Mouse (Mus musculus) forebrain, embryonic 11.5 days (tissue): ENCODE measurements around the gene Baz2a. TPM values are rescaled to one million over a fixed set of nuclear protein-coding genes. Genes with fewer than 3 reads are reported as not detected.

ENCODE experiments used
- ATAC-seq: fragments of 200-750 bp; cut with Nextera tagmentation; replicated peaks from 2 replicates; pipeline ENCODE4 v1.8.0; 2017; ENCODE audit warnings: moderate TSS enrichment; ENCODE audit not compliant: low FRiP score
- DNase-seq: peaks from one replicate; pipeline ENCODE4 v3.0.0-alpha.2; 2017; ENCODE audit warnings: low spot score
- H3K27ac ChIP-seq: fragments of 300-500 bp; sonication (generic); 2 replicates; pipeline ENCODE4 v1.5.1; 2014; ENCODE audit warnings: low read depth, low read length
- H3K27me3 ChIP-seq: fragments of 300-500 bp; sonication (generic); 2 replicates; pipeline ENCODE4 v1.6.1; 2014; ENCODE audit warnings: mild to moderate bottlenecking, low read length, mixed read lengths; ENCODE audit not compliant: control insufficient read depth, insufficient read depth
- H3K36me3 ChIP-seq: fragments of 300-500 bp; sonication (generic); 2 replicates; pipeline ENCODE4 v1.6.1; 2014; ENCODE audit warnings: mild to moderate bottlenecking, low read length, moderate library complexity, mixed read lengths; ENCODE audit not compliant: control insufficient read depth, insufficient read depth
- H3K4me1 ChIP-seq: fragments of 300-500 bp; sonication (generic); replicated peaks from 2 replicates; pipeline ENCODE4 v1.6.1; 2014; ENCODE audit warnings: low read length, mixed read lengths; ENCODE audit not compliant: control insufficient read depth, insufficient read depth
- H3K4me2 ChIP-seq: fragments of 300-500 bp; sonication (generic); 2 replicates; pipeline ENCODE4 v1.6.1; 2014; ENCODE audit warnings: low read depth, mild to moderate bottlenecking, low read length, moderate library complexity, mixed read lengths; ENCODE audit not compliant: severe bottlenecking
- H3K4me3 ChIP-seq: fragments of 300-500 bp; sonication (generic); 2 replicates; pipeline ENCODE4 v1.5.1; 2014; ENCODE audit warnings: low read depth, low read length
- H3K9ac ChIP-seq: fragments of 300-500 bp; sonication (generic); 2 replicates; pipeline ENCODE4 v1.6.1; 2014; ENCODE audit warnings: low read length
- H3K9me3 ChIP-seq: fragments of 300-500 bp; sonication (generic); 2 replicates; pipeline ENCODE4 v1.6.1; 2016; ENCODE audit warnings: low read length, mixed read lengths; ENCODE audit not compliant: control insufficient read depth
- WGBS: fragments of 180-500 bp; shearing (Covaris S2); extraction: QIAGEN DNeasy Blood & Tissue Kit; methylation state at CpG from one replicate; pipeline ENCODE4 v1.1.7; 2014; 5-methylcytosine and 5-hydroxymethylcytosine counted together
- polyA plus RNA-seq: library from polyadenylated mRNA; unstranded; fragments of >200 nt; fragmentation: Nextera tagmentation; extraction: Ambion mirVana; gene quantifications from 2 replicates; pipeline ENCODE4 v1.2.1, GENCODE M21; 2014

The Baz2a gene
- polyA plus RNA-seq, 1 experiment from 2014 or later = 20.9 TPM

DNA sequence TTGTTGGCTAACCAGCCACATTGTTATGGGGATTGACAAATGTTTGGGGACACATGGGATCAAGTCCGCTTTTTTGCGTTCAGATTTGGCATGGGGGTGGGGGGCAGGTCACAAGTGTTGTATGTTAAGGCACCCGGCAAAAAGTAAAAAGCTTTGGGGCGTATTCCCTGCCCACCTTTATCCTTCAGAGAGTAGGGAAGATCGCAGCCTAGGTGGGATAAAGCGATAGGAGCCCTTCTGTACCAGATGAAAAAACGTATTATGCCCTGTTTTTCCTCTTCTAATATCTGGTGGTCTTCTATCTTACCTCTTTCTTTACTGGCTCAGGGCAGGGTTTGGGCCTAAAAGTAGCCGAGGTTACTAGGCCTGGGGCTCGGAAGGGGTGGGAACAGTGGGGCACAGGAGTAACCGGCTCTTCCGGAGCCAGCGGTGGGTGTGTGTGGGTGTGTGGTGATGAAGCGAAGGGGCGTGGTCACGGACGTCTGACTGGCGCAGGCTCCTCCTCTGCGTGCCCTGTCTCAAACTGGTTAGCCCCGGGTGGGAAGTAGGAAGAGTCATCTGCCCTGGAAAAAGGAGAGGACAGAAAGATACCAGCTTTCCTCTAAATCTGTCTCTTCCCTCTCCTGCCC lies 3.1 kb downstream of the Baz2a start:
- Histone ChIP-seq H3K9me3 (no peaks in the 10 kb centered on the region), H3K4me1 (peaks cover 37% of the 10 kb centered on the region), H3K27me3 (no peaks in the 10 kb centered on the region), H3K9ac (no peak overlapping the region), H3K4me2 (peak overlapping the region; percentile 58), H3K27ac (0 out of 2 replicates have a peak overlapping the region, but pooled peaks have one; percentile 1), H3K36me3 (peaks cover under 1% of the 10 kb centered on the region; the same call in 1 of the 2 replicates), H3K4me3 (peak overlapping the region; percentile 11; the same call in 1 of the 2 replicates)
- ATAC-seq = peak; percentile 61
- DNase-seq = peak; percentile 90
- WGBS = 11% methylated on average over 19 of the region's 19 CpGs

DNA sequence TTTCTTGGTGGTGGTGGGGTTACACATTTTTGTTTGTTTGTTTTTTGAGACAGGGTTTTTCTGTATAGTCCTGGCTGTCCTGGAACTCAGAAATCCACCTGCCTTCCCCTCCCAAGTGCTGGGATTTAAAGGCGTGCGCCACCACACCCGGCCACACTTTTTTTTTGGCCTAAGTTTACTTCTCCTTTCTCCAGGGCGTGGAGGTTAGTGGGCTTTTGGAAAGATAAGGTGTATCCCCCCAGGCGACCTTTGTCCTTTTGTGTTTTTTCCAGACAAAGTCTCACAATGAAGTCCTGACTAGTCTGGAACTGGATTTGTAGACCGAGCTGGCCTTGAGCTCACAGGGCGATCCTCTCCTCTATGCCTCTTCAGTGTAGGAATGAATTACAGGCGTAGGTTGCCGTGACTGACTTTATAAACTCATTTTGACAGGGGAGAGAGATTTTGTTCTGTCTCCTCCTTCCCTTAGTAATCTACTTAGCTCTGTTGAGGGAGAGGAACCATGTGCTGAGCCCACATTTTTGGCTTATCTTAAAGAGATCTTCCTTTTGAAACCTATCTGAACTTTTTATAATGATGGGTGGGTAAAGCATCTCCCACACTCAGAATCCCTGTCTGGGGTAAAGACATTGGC lies 3.7 kb downstream of the Baz2a start:
- Histone ChIP-seq H3K36me3 (no peaks in the 10 kb centered on the region), H3K9me3 (no peaks in the 10 kb centered on the region), H3K4me3 (no peak overlapping the region), H3K9ac (no peak overlapping the region), H3K4me2 (peak overlapping the region; percentile 58; the same call in 1 of the 2 replicates), H3K27me3 (no peaks in the 10 kb centered on the region), H3K27ac (no peak overlapping the region), H3K4me1 (peaks cover 37% of the 10 kb centered on the region)
- 19% methylated on average over 9 of the region's 9 CpGs for WGBS
- DNase-seq (no peak), ATAC-seq (no peak)

DNA sequence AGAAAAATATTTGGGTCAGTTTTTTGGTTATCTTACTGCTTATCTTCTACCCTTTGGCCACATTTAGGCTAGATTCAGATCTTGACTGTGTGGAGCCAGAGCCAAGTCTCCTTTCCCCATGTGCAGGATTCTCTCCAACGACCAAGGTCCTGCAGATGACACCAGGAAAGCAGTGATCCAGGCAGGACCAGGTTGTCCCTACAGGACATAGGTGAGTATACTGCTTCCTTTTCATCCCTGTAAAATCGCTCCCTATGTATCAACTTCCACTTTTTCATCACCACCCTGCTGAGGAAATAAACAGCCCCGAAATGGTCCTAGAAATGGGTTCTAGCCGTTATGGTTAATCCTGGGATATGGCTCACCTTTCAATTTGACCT lies 4.9 kb downstream of the Baz2a start:
- H3K4me2 ChIP-seq = 0 out of 2 replicates have a peak overlapping the region, but pooled peaks have one; percentile 21
- H3K4me3 ChIP-seq = peak overlapping the region; percentile 99
- H3K9ac ChIP-seq = peak overlapping the region; percentile 84; the same call in 1 of the 2 replicates
- ATAC-seq = no peak
- DNase-seq = no peak
- no peaks in the 10 kb centered on the region for H3K9me3 ChIP-seq
- no peaks in the 10 kb centered on the region for H3K36me3 ChIP-seq
- H3K4me1 ChIP-seq = peaks cover 32% of the 10 kb centered on the region
- no peaks in the 10 kb centered on the region for H3K27me3 ChIP-seq
- 25% methylated on average over 4 of the region's 4 CpGs for WGBS
- no peak overlapping the region for H3K27ac ChIP-seq

DNA sequence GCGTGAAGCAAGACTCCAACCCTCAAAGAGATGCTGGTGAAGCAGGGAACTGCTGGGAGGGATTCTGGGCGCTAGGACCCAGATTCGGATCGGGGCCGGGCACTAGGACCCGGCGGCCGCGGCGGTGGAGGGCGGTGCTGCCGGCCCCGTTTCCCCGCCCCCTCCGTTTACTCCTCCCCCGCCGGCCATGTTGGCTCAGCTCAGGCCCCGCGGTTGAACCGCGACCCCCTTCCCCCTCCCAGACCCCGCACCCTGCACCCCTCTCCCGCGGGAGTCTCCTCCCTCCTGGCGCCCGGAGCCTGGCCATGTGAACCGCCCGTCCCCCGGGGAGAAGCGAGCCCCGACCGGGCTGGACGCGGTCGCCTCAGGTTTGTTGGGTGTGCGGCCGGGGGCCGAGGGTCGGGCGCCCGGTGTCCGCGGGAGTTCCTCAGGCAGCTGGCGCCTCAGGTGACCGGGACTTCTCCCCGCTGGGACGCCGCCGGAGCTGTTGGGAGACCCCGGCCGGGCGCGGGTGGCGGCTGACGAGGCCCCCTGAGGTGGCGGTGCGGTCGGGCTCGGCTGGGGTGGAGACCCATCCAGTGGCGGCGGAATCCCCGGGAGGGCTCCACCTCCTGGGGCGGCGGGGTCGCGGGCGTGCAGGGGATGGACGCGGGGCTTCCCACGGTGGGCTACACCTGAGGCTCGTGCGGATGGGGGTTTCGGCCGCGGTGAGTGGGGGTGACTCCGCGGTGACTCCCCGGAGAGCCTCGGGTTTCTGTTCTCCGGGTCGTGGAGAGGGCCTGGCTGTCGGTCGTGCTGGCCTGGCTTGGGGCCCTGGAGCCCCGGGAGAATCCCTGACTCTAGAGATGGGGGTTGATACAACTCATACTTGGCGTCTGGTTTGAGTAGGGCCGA lies 5.6 kb downstream of the Baz2a start:
- H3K4me3 ChIP-seq = peak overlapping the region; percentile 99
- no peaks in the 10 kb centered on the region for H3K27me3 ChIP-seq
- H3K4me2 ChIP-seq = peak overlapping the region; percentile 83
- H3K9me3 ChIP-seq = no peaks in the 10 kb centered on the region
- ATAC-seq (peak; percentile 69), DNase-seq (peak; percentile 96)
- H3K27ac ChIP-seq = peak overlapping the region; percentile 68
- peak overlapping the region; percentile 84 for H3K9ac ChIP-seq
- under 1% methylated on average over 67 of the region's 86 CpGs for WGBS
- H3K36me3 ChIP-seq = no peaks in the 10 kb centered on the region
- H3K4me1 ChIP-seq = peaks cover 26% of the 10 kb centered on the region

DNA sequence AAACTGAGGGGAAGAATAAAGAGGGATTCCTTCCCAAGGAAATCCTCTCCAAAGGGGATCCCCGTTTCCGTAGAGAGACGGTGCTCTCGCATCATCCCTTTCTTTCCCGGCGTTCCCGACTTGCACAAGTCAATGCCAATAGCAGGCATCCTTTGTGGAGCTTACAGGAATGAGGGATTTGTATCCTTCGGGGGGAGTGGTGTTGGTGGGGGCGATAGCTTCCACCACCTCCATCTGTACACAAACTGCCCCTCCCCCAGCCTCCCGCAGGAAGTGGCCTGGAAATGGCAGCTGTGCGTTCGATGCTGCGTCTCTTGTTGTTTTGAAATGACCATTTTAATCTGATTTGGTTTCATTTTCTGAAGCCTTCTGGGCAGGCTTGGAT lies 6.2 kb downstream of the Baz2a start:
- peak overlapping the region; percentile 99 for H3K4me3 ChIP-seq
- H3K27me3 ChIP-seq = no peaks in the 10 kb centered on the region
- no peaks in the 10 kb centered on the region for H3K9me3 ChIP-seq
- H3K4me1 ChIP-seq = peaks cover 24% of the 10 kb centered on the region
- under 1% methylated on average over 13 of the region's 13 CpGs for WGBS
- peak overlapping the region; percentile 84 for H3K9ac ChIP-seq
- no peaks in the 10 kb centered on the region for H3K36me3 ChIP-seq
- DNase-seq (peak; percentile 64), ATAC-seq (no peak)
- H3K27ac ChIP-seq = peak overlapping the region; percentile 68; the same call in 1 of the 2 replicates
- peak overlapping the region; percentile 83 for H3K4me2 ChIP-seq

DNA sequence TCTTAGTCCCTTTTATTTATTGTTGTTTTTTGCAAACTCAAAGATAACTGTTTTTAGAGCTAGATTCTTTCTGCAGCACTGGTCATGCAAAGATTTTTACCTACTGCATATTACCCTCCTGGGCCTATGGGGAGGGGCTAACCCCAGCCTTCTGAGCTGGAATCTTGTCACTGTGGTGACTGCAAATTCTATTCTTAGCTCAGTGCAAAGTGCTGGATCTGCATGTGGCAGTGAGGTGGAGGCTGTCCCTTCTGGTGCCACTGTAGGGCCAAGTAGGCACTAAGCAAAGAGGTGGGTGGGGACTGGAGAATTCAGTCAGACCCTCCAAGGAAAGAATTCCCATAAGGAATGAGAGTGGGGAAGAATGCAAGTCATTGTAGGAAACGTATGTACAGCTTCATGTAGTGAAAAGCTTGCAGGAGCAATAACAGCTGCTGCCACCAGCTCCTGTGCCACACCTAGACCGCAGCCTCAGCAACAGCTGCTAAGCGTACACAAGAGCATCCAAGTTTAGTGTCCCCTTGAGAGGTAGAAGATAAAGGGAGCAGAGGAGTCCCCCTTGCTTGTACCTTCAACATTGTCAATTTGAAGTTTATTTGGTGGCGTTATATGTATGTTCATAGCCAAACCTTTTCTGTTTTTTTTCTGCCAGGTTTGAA lies 18.9 kb downstream of the Baz2a start:
- ATAC-seq (no peak), DNase-seq (peak; percentile 32)
- Histone ChIP-seq H3K4me1 (no peaks in the 10 kb centered on the region), H3K9me3 (no peaks in the 10 kb centered on the region), H3K27ac (no peak overlapping the region), H3K9ac (no peak overlapping the region), H3K4me3 (no peak overlapping the region), H3K36me3 (peaks cover 7% of the 10 kb centered on the region), H3K4me2 (no peak overlapping the region), H3K27me3 (no peaks in the 10 kb centered on the region)
- WGBS = 91% methylated on average over 4 of the region's 4 CpGs

DNA sequence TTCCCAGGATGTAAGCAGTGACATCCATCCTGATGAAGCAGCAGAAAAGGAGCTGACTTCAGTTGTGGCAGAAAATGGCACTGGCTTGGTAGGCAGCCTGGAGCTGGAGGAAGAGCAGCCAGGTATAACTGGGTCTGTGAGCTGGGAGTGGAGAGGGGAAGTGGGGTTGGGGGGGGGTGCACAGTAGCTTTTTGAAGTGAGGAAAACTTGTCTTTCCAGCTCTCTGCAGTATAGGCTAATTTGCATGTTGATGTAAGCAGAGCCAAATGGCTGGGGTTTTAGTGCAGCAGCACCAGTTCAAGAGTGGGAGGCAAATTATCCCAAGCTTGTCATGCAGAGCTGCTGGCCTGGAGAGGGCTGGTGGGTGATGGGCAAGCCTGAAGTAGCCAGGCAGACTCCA lies 19.9 kb downstream of the Baz2a start:
- Histone ChIP-seq H3K4me3 (no peak overlapping the region), H3K4me2 (no peak overlapping the region), H3K36me3 (peaks cover 9% of the 10 kb centered on the region), H3K4me1 (no peaks in the 10 kb centered on the region), H3K27me3 (no peaks in the 10 kb centered on the region), H3K27ac (no peak overlapping the region), H3K9me3 (no peaks in the 10 kb centered on the region), H3K9ac (no peak overlapping the region)
- ATAC-seq (no peak), DNase-seq (peak; percentile 35)

DNA sequence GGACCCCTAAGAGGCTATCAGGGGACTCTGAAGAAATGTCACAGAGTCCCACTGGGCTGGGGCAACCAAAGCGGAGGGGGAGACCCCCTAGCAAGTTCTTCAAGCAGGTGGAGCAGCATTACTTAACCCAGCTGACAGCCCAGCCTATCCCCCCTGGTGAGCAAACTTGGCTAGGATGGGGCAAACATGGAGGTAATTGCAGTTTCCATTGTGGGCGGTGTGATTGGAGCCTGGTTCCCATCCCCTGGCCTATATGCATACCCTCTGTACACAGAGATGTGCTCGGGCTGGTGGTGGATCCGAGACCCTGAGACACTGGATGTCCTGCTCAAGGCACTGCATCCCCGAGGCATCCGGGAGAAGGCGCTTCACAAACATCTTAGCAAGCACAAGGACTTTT lies 32.5 kb downstream of the Baz2a start:
- Histone ChIP-seq H3K27ac (no peak overlapping the region), H3K9ac (no peak overlapping the region), H3K36me3 (peaks cover 25% of the 10 kb centered on the region), H3K9me3 (no peaks in the 10 kb centered on the region), H3K4me3 (no peak overlapping the region), H3K4me2 (no peak overlapping the region), H3K4me1 (no peaks in the 10 kb centered on the region), H3K27me3 (no peaks in the 10 kb centered on the region)
- no peak for DNase-seq
- 96% methylated on average over 7 of the region's 7 CpGs for WGBS
- ATAC-seq = no peak
